Mouse (Mus musculus) mouse trophoblast stem cell (cell line): ENCODE measurements around the gene Tdrd9.

Experiments
- in situ Hi-C, 2 experiments: fragments of 300-500 bp; cut with MseI, MboI; formaldehyde crosslinking; loops; 2 replicates in 1 of 2; 3 replicates in 1 of 2; pipeline ENCODE4 v1.15.1; 2025

Tdrd9 gene

GRCm38 (mm10) chr12:112104890-112105289 lies 133.5 kb downstream of the Tdrd9 start:
- in situ Hi-C loops, result no loop called here

- in situ Hi-C loops, result no loop called here
These were observed 135.2 kb downstream of the Tdrd9 start, which contains the start of gene Aspg for GRCm38 (mm10) chr12:112106541-112106971. Gene Aspg, plus strand, starts transcription at chr12:112106679.

GRCm38 (mm10) chr12:112107685-112108084 lies 136.3 kb downstream of the Tdrd9 start:
- in situ Hi-C loops, result no loop called here

GRCm38 (mm10) chr12:112108696-112109445 lies 137.5 kb downstream of the Tdrd9 start:
- in situ Hi-C loops, result no loop called here

DNA sequence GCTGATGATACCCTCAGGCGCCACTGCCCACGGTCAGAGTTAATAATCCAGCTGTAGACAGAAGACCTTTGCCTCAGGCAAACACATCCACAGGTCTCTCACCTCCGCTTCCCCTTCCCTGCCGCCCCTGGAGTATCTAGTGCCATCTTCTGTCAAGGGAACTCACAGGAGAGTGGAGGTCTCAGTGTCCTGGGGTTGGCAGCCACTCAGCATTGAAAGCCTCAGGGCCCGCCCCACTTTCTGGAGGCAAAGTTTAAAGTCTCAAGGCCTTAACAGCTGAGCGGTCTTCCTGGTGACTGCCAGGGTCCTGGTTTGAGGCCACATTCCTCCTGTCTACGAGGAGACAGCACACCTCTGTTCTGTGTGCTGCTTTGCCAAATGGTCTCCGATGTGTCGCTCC lies 138.3 kb downstream of the Tdrd9 start:
- in situ Hi-C loops, result no loop called here

DNA sequence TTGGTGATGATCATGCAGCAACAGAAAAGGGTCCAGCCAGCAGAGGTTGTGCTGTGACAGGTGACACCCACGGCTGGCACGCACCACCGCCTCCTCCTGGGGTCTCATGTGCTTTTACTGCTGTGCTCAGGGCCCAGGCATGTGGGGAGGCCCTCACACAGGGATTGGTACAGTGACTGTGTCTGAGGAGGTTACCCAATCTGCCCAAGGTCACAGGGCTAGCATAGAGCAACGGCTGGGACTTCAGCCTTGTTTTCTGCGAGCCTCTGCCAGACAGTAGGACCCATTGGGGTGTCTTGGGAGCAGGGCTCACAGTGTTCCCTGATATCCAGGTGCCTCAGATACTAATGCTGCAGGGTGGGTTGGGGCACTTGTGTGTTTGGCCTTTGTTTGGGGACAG lies 140.0 kb downstream of the Tdrd9 start:
- in situ Hi-C loops, result no loop called here

DNA sequence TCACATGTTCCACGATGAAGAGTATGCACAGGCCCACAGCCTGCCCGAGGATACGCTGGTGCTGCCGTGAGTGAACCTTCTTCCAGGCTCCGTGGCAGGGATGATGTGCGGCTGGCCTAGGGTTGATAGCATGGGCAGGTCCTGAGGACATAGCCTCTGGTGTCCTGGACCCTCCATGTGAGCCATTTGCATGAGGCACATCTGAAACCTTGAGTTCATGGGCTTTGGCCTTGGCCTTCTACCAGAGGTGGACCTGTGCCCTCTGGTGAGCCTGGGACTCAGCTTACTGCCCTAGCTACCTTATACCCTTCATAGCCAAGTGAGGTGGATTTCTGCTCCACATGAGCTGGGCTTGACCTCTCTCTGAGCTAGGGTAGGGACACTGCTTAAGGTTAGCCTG lies 140.9 kb downstream of the Tdrd9 start:
- in situ Hi-C loops, result no loop called here

GRCm38 (mm10) chr12:112112686-112113396 lies 141.5 kb downstream of the Tdrd9 start:
- in situ Hi-C loops, result no loop called here

DNA sequence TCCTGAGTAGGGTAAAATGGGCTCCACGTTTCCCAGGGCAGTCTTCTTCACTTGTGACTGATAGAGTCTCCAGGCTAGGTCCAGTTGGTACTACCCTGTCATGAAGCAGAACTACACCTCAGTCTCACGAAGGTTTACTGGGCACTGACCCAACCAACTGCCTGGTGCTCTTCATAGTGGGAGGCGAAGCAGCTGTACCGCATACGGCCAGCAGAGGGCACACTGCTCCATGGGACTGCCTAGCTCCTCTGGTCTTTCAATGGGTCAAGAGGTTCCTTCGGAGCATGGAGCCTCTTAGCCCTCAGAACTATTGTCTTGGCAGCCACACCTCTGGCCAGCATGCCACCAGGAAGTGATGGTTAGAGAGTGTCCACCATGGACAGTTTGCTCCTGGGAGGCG lies 142.4 kb downstream of the Tdrd9 start:
- in situ Hi-C loops, result no loop called here

GRCm38 (mm10) chr12:112117006-112117405 lies 145.6 kb downstream of the Tdrd9 start:
- in situ Hi-C loops, result no loop called here

DNA sequence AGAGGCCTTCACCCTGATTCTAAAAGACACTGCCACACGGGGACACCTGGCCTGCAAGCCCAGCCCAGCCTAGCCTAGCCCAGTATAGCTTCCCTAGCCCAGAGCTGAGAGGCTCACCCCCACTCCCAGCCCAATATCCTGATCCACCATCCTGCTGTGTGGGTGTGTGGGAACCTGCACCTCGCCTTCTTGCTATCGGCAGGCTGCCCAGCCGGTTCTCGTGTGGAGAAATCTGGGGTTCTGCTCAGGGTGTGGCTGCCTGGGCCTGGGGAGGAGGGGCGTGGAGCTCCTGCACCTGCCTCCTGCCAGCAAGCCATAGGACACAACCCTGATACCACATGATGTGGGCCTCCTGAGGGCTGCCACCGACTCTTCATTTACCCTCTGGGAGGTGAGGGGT lies 146.3 kb downstream of the Tdrd9 start:
- in situ Hi-C loops, result no loop called here
